Mouse (Mus musculus): ENCODE data around the gene Emb. TPM values are rescaled to one million over a fixed set of nuclear protein-coding genes. Genes with fewer than 3 reads are reported as not detected.

Gene Emb
- total RNA-seq, 4 experiments from 2014 or later = 31.0 to 35.3 (median 33.3) TPM

Other genes starting within 250 kb of the Emb start
- gene Parp8, start 183.0 kb upstream of the Emb start, total RNA-seq (2022) = 10 to 100 TPM; 16.7 to 21.8 (median 20.6) TPM
- 1 to 10 TPM; 1.3 to 1.6 (median 1.4) TPM for gene Gm17509, start 12.5 kb downstream of the Emb start, total RNA-seq (2022)

Data from left cerebral cortex, adult 8-10 months (tissue).